Mouse (Mus musculus) adrenal gland, postnatal 14 days (tissue): ENCODE data around the gene Lancl1. TPM values are rescaled to one million over a fixed set of nuclear protein-coding genes. Genes with fewer than 3 reads are reported as not detected.

Experiments
- DNase-seq: peaks from one replicate; pipeline ENCODE4 v3.0.0; 2021; ENCODE audit warnings: mixed read lengths
- total RNA-seq: library from RNA; stranded (reverse); gene quantifications from 2 replicates; pipeline ENCODE4 v1.2.3, GENCODE M21; 2021

Gene Lancl1
- total RNA-seq, 1 experiment from 2014 or later = 45.7 TPM

DNA sequence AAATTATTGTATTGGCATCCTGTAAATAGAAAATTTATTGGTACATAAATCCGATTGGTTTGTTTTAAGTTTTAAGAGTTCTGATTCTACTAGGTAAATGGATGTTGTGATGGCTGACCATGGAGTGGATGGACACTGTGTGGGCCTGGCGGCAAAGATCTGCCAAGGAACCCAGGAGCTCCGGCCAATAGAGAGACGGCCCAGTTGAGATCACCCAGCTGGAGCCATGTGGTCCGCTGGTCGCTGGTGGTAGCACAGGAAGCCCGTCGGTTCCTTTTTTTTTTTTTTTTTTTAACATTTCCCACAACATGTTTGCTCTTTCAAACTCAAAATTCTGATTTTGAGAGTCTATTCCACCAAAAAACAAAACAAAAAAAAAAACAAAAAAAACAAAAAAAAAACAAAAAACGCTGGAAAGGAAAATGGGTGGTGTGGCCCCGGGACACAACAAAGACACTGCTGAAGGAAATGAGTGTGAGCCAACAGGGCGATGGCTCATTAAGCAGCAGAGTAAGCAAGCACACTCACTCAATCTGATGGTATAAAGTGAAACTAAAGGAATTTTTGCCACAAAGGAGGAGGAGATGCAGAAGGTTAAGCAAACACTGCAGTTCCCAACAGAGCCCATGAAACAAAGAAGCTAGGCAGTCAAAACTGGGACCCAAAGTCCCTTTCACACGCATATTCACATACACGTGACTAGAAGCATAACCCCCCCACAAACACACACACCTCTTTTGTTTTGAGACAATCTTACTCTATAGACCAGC lies 21.4 kb downstream of the Lancl1 start:
- no peak for DNase-seq

DNA sequence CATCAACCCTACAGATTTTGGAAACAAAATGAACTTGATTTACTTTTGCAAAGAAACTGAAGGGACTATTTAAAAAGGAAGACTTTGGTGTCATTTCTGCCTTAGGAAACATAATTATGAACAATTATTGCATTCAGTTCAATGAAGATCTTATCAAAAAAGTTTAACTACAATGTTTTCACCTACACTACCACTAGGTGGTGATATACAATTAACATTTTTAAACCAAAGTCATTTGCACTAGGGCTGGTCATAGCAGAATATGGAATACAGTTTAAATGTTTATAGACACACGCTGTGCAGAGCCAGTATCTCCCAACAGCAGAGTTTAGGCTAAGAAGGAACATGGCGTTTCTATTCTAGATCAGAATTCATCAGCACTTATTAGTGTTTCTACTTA lies 24.5 kb downstream of the Lancl1 start:
- DNase-seq = no peak

DNA sequence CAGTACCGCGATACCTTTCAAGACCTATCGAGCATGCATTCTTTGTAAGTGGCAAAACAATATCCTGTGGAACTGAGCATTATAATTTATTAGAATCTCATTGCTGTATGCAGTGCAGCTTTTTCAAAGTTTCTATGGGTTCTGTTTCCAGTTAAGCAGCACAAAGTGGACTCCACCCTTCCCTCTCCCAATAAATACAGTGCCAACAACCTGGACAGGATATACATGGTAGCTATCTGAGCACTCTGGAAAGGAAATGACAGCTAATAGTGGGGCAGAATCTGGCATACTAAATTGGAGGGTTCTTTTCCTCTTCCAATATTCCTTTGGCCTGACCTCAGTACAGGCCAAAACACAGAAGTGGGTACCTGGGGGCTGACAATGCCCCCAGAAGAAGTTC lies 28.2 kb downstream of the Lancl1 start:
- no peak for DNase-seq

GRCm38 (mm10) chr1:67003699-67004098 lies 35.0 kb downstream of the Lancl1 start:
- peak; percentile 25 for DNase-seq

DNA sequence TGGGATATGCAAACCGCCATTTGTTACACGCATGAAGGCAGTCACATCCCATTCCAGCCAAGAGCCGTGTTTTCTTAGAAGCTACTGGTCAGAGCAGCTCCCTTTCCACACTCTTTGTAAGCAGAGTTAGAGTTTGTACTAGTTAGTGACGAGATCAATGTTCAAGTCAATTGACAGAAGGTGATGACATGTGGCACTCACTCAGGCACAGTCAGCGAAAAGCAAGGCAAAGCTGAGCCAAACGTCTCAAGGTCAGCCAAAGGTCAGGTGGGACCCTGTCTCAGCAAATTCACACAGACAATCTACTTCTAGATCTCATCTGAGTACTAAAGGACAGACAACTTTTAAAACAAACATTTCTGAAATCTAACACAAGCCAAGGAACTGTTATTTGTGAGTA lies 36.4 kb downstream of the Lancl1 start:
- DNase-seq = no peak

- no peak for DNase-seq
These were observed 37.3 kb downstream of the Lancl1 start for GRCm38 (mm10) chr1:67001367-67001766.

DNA sequence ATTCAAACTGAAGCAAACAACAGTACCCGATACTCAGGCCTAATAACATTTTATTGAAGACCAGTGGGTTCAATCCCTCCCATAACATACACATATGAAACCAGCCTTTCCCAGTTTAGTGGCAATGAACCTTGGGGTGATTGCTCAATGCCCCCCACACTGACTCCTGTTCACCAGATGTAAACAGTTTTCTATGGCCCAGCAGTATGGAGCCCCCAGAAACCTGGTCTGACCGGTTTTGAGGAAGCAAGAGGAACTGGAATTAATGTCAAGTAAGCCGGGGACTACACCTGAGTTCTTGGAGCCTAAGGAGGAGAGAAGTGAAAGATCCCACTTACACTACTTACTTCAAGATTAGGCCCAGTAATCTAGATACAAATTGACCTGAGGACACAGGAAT lies 38.2 kb downstream of the Lancl1 start:
- DNase-seq = no peak

GRCm38 (mm10) chr1:66998601-66999000 lies 40.1 kb downstream of the Lancl1 start:
- DNase-seq = no peak

DNA sequence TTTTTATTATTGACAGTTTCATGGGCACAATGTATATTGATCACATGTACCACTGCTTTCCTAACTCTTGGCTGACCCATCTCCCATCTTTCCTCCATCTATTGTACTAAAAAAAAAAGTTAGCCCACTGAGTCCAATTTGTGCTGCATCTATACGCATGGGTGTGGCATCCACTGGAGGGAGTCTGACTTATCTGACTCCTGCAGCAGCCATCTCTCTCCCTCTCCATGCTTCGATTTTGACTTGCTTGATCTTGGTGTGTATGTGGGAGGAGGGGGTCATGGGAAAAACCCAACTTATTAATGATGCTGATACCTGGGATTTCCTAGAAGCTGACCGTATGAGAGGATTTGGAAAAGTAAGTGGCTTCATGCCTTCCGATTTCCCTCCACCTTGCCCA lies 40.5 kb downstream of the Lancl1 start:
- DNase-seq = no peak

- DNase-seq = no peak
These were observed 41.9 kb downstream of the Lancl1 start for GRCm38 (mm10) chr1:66996819-66997218.

GRCm38 (mm10) chr1:66992764-66993163 lies 45.9 kb downstream of the Lancl1 start:
- DNase-seq = peak; percentile 40

- no peak for DNase-seq
These were observed 51.0 kb downstream of the Lancl1 start for GRCm38 (mm10) chr1:66987558-66988190.

GRCm38 (mm10) chr1:66985906-66986305 lies 52.8 kb downstream of the Lancl1 start:
- DNase-seq = no peak

GRCm38 (mm10) chr1:66985129-66985698 lies 53.5 kb downstream of the Lancl1 start:
- no peak for DNase-seq

GRCm38 (mm10) chr1:66980129-66980528 lies 58.5 kb downstream of the Lancl1 start:
- no peak for DNase-seq

- DNase-seq = no peak
These were observed 63.2 kb downstream of the Lancl1 start for GRCm38 (mm10) chr1:66975456-66975855.

DNA sequence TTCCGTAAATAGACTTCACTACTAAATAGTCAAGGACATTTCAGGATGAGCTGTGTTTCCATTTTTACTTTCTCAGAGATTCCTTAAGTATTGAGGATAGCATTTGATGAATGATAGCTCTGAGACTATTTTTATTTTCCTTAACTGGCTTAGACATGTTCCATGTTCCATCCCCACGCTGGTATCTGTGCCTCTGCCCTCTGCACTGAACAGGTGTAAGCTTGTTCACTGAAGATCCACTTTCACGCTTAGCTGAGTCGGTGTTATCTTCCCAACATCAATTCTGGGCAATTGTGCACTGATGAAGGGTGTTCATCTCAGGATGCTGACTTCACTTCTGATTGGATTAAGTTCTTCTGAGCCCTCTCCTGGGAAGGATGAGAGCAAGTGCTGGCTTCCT lies 73.8 kb downstream of the Lancl1 start:
- DNase-seq = no peak

DNA sequence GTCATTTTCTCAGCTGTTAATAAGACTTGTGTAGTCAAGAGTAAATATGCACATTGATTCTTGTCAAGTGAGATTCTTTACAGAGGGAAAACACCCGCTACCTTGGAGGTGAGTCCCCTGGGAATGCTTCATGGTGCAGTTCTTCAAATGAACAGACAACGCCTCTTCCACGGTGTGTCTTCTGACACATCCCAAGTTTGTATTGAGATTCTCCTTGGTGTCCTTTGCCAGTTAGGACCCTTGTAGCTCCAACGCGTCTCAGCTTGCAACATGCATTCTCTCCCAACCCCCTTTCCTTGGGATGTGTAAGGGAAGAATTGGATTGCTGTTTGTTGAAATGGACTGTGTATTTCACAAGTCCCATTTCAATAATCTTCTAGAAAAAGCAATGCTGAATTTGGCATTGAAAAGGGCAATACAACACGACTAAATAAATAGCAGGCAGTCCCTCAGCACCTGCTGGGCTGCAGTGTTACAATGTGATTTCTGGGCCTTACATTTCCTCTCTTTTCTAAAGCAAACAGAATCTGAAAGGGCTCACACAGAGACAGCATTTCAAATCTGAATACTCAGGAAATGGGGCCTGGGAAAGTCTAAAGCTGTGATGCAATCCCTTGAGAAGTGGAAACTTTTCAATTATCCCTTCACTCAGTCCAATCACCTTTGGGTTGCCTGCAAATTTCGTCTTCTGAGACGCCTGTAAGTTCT lies 78.0 kb downstream of the Lancl1 start:
- no peak for DNase-seq

- no peak for DNase-seq
These were observed 81.3 kb downstream of the Lancl1 start for GRCm38 (mm10) chr1:66957361-66957760.

- DNase-seq = no peak
These were observed 87.6 kb downstream of the Lancl1 start for GRCm38 (mm10) chr1:66951086-66951485.
